Mouse (Mus musculus) activated CD4-positive, CD25-positive, alpha-beta regulatory T cell, adult 4 months (primary cell): ENCODE measurements around the gene Cys1. TPM values are rescaled to one million over a fixed set of nuclear protein-coding genes. Genes with fewer than 3 reads are reported as not detected.
"Not testable (repeated sequence)": the region's sequence is repeated elsewhere in the genome, so short reads cannot be mapped to it uniquely, and the experiment has no call there.

Experiments used
- ATAC-seq: one replicate; pipeline ENCODE4 v1.8.0; 2017
- polyA plus RNA-seq, 2 experiments: library from polyadenylated mRNA; unstranded; fragments of 100-300 nt; shearing (Covaris generic); gene quantifications; one replicate each; pipeline ENCODE4 v1.2.1; 2017

Cys1 gene
- polyA plus RNA-seq, 2 experiments from 2014 or later = 0.60 TPM; not detected in 1

DNA sequence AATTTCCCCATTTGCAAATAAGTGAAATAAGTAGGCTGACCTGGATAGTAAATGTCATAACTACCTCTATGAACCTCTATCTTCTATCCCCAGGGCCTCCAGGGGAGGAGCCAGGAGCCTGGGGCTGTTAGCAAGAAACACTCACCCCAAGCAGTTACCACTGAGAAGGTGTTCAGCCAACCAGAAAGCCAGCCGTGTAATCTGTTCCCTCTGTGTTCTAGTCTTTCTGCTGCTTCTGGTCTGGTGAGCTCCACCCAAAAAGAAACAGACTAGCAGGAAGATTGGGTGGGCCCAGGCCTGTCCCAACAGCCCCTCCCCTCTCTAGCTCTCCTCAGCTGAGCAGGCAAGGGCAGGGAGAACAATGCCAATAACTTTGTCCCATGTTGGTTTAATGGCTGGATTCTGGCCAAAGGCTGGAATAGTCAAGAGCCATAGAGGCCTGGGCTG, 37.5 kb downstream of the Cys1 start:
- no peak for ATAC-seq

DNA sequence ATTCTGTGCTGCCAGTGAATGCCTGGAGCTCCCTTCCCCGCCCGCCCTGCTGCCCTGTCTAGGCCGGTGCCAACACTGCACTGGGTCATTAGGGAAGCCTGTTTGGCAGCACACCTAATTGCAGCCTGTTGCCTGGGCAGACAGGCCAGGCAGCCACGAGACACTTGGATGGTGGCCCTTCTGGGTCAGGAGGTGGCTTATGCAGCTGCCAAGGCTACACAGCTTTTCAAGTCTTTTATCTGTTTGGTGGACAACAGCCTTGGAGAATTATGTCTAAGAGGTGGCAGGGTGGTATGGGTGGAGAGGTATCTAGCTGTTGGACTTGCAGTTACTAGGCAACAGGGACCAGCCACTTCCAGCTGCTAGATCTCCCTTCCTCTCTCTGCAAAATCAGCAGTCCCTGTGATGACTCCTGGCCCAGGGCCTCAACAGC, 39.2 kb downstream of the Cys1 start:
- no peak for ATAC-seq

DNA sequence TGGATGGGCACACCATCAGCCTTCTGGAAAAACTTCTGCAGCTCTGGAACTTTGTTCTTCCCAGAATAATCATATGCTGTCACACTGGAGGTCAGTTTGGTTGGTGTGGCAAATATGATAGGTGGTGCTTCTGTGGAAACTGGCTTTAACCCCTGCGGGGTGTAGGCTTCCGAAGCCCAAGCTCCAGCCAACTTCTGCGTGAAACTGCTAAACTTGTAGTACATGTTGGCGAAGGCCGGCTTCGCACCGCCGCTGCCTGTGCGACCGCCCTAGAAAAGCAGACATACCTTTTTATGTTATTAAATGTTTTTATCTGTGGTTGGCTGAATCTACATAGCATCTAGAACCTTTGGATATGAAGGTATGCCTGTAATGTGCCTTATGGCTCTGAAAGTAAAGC, 42.8 kb downstream of the Cys1 start:
- not testable (repeated sequence) for ATAC-seq

DNA sequence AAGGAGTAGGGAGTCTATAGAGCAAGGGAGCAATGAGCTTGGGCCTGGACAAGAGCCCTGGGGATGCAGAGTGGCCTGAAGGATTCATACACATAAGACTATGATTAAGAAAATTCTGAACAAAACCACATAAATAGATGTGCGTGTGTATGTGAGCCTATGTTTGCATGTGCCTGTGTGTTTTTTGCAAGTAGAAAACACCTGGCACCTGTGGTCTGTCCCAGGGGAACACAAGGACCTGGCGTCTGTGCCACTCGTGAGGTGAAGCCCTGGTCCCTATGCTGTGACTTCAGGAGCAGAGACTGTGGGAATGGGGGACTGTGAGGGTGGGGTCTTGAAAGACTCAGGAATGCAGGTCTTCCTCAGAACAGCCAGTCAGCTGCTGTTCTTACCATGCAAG, 47.0 kb downstream of the Cys1 start:
- no peak for ATAC-seq

DNA sequence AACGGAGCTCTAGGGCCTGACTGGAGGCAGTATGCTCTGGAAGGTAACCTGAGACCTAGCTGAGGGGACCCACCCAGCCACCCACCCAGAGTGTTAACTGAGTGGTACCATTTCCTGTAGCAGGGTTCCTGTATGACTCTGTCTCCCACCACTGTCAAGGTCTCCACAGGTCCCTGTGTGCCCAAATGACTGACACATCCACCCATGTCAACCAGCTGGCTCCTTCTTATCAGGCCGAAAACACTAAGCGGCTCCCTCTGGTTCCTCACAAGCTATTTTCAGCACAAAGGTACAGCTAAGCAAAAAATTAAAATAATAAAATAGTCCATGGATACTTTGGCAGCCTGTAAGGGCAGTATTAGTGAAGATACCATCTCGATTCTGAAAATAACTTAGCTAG, 47.4 kb downstream of the Cys1 start:
- no peak for ATAC-seq

DNA sequence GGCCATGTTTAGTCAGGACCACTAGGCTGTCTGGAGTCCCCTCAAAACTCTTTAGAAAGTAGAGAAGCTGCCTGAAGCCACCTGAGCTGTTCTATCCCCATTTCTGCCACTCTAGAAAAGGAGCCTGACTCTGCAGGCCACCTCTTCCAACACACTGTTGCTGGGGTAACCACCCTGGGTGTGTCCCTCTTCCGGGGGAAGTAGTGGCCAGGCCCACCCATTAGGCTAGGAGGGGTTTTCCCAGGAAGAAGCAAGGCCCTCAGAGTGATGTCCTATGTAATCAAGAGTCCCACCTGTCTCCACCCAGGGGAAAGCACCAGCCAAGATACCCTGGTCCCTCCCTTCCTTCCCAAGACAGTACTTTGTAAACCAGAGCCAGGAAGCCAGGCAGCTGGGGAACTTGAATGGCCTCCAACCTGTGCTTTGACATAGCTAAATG, 47.8 kb downstream of the Cys1 start:
- ATAC-seq = peak; percentile 62

DNA sequence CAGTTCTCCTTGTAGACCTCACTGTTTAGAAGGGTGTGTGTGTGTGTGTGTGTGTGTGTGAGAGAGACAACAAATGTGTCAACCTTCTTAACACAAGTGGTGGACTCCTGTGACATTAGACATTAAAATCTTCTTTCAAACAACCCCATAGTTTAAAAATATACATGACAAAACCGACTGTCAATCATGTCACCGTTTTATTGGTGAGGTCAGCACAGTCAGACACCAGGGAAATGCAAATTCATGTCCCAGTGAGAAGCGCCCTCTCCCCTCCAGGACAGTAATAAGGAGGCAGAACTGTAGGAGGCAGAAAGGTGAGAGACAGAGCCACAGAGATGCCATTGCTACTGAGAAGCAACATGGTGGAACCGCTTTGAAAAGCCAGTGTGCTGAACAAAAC, 49.2 kb downstream of the Cys1 start:
- ATAC-seq = no peak

DNA sequence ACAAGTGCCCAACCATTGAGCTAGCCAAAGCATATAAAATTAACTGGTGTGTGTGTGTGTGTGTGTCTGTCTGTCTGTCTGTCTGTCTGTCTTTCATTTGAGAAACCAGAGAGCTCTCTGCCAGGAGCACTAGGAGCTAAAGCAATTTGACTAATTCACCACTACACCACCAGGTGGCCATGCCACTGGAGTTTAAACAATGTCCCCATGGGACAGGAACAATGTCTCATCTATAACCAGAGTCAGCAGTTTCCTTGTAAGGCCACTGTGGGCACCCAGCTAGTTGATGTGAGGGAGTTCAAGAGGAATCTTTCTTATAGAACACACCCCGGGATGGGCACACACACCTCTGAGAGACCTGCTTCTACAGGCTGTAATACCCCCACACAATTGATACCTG, 51.4 kb downstream of the Cys1 start:
- ATAC-seq = peak; percentile 59

DNA sequence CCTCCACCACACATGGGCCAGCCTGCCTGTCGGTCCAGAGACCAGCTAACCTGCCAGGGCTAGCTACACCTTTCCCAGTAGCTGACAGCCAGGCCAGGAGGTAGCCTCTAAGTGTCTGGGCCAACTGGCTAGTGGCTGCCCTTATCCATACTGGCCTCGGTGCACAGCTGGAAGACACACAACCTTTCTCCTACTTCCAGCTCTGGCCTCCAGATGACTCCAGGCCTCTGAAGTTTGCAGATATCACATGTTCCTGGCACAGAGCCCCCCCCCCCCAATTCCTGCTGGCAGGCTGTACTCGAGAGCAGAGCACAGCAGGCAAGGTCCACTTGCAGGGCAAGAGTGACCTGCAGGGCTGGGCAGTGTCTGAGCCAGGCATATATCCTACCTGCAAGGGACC, 54.4 kb downstream of the Cys1 start:
- ATAC-seq = no peak

DNA sequence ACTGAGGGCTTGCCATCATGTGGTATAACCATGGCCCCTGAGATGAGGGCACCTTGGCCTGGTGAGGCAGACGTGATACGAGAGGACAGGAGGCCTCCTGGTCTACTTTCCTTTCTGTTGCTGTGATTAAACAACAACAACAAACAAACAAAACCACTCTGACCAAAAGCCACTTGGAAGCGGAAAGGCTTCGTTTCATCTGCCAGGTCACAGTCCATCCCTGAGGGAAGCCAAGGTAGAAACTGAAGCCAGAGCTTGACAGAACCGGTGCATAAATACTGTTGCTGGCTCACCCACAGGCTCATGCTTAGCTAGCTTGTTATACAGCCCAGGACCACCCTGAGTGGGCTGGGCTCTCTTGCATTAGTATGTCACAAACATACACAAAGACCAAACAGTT, 55.2 kb downstream of the Cys1 start:
- ATAC-seq = no peak

DNA sequence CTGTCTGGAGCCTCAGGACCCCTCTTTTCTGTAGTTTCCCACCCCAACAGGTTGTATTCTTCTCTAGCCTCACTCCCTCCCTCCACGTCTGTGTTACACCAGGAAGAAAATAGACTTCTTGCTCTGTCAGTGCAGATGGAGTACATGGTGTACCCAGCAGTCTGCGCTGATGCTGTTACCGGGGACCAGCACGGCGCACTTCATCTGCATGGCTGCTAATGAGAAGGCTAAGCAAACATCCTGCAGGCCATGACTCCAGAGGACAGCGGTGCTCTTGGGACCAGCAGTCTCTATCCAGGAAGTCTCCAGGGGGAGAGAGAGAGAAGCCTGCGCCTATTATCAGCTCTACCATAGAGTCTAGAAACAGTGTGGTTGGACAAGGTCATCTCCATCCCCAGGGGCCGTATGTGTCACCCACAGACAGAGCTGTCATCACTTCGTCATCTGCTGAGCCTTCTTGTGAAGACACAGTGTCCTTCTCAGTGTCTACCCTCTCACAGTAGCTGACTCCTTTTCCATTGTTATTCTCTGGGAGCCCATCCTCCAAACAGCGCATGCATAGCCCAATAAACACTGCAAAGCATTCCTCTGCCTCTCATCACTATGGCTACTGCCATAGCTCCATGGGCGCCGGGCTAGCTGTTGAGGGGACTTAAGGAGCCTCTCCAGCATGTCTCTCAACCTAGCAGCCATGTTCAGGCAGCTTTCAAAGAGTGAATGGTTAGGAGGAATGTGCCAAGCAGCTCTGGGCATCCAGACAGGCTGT, 57.9 kb downstream of the Cys1 start:
- no peak for ATAC-seq

DNA sequence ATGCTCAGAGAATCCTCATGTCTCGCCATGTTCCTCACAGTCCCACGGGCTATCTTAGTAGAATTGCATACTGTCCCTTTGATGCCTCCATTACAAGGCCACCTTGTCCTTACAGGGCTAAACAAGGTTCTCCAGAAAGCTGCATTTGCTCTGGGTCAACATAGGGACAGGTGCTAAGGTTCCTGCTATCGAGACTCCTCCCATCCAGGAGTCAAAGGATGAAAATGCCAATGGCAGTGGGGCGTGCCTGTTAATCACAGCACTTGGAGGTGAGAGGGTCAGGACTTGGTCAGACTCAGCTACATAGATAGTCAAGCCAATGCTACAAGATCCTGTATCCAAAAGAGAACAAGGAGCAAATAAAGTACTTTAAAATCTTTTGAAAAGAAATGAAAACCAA, 62.2 kb downstream of the Cys1 start:
- no peak for ATAC-seq

Other genes with a start within 250 kb of the Cys1 start
- 10 to 100 TPM; 66.2 to 68.5 TPM for gene Taf1b, start 183.5 kb downstream of the Cys1 start, polyA plus RNA-seq
- gene Grhl1, start 109.5 kb downstream of the Cys1 start, polyA plus RNA-seq = 1 to 10 TPM; 4.5 to 4.6 TPM
- 1 to 10 TPM; 2.0 to 2.1 TPM for gene Klf11, start 30.5 kb downstream of the Cys1 start, polyA plus RNA-seq
- 100 to 1,000 TPM; 134 to 174 TPM for gene Rrm2, start 26.4 kb upstream of the Cys1 start, polyA plus RNA-seq
- gene Mboat2, start 149.1 kb upstream of the Cys1 start, polyA plus RNA-seq = under 1 TPM in 1 of 2 experiments, not detected in 1; 0.27 TPM